Comparison of ENCODE assay signal across 22 mouse cellular contexts in genomic region chr16:8576901-8577300, GRCm38 (mm10).
"Had no signal": no experiment of that assay in that cellular context is flagged by ENCODE, and none has a peak within 500 bp of the region (broad histone marks: within the 10 kb centered on the region; RNA-seq: fewer than 3 reads in every experiment).

No protein-coding gene starts in this region.

- H3K36me3 ChIP-seq: midbrain, embryonic 15.5 days had no signal

- H3K27ac ChIP-seq: kidney, postnatal 0 days; layer of hippocampus, adult 2 months; left cerebral cortex, adult 2 months; limb, embryonic 12.5 days; limb, embryonic 15.5 days; liver, embryonic 14.5 days; macrophage; midbrain, embryonic 12.5 days; midbrain, embryonic 15.5 days; neural tube, embryonic 12.5 days; neural tube, embryonic 15.5 days had no signal

- H3K27me3 ChIP-seq: limb, embryonic 12.5 days; limb, embryonic 15.5 days; midbrain, embryonic 12.5 days; midbrain, embryonic 15.5 days; neural tube, embryonic 12.5 days; neural tube, embryonic 15.5 days had no signal

- H3K9me3 ChIP-seq: limb, embryonic 15.5 days; midbrain, embryonic 12.5 days; midbrain, embryonic 15.5 days; neural tube, embryonic 12.5 days; neural tube, embryonic 15.5 days had no signal

- H3K4me2 ChIP-seq: limb, embryonic 12.5 days; limb, embryonic 15.5 days; liver, embryonic 11.5 days; lung, embryonic 14.5 days; midbrain, embryonic 12.5 days; midbrain, embryonic 15.5 days; neural tube, embryonic 12.5 days; neural tube, embryonic 15.5 days had no signal

- H3K4me3 ChIP-seq: layer of hippocampus, adult 2 months; left cerebral cortex, adult 2 months; limb, embryonic 12.5 days; limb, embryonic 15.5 days; midbrain, embryonic 12.5 days; midbrain, embryonic 15.5 days; neural tube, embryonic 12.5 days; neural tube, embryonic 15.5 days had no signal

- ATAC-seq: liver, postnatal 0 days; lung, postnatal 0 days; midbrain, embryonic 15.5 days had no signal

- H3K9ac ChIP-seq: limb, embryonic 12.5 days; limb, embryonic 15.5 days; liver, embryonic 14.5 days; liver, postnatal 0 days; lung, embryonic 14.5 days; midbrain, embryonic 12.5 days; midbrain, embryonic 15.5 days; neural tube, embryonic 12.5 days; neural tube, embryonic 15.5 days had no signal

- DNase-seq: kidney, adult 2 months; kidney, postnatal 25 days; layer of hippocampus, adult 9-11 months; liver, postnatal 0 days; lung, embryonic 14.5 days; retina, postnatal 1 day; right cerebral cortex, postnatal 25 days; thymus, adult 18-20 months; thymus, postnatal 36 days had no signal

- H3K4me1 ChIP-seq: limb, embryonic 12.5 days; limb, embryonic 15.5 days; midbrain, embryonic 12.5 days; midbrain, embryonic 15.5 days; neural tube, embryonic 15.5 days had no signal
